Mouse (Mus musculus) thymus, postnatal 10 days (tissue): ENCODE results near the gene Cacna2d4.
A peak's percentile ranks its signal among the peaks of the same experiment; 100 is the strongest.

Experiments used
- DNase-seq, 2 experiments: peaks; one replicate each; pipeline ENCODE4 v3.0.0; 2021; ENCODE audit warnings: low spot score in 2 of 2

Gene Cacna2d4

DNA sequence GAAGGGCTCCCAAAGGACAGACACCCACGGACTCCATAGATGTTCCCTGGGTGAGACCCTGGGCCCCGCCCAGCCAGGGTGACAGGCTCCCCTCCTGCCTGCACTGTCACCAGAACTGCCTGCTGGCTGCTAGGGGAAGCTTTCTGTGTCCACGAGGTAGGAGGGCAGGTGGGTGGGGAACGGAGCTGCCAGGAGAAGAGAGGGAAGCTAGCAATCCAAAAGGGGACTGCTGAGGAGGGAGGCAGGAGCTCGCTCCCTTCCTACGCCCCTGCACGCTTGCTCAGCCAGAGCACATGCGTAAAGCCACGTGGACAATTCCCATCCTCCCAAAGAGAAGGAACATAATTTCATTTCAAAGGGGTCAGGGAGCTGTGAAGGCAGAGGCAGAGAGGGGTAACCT, 73.8 kb downstream of the Cacna2d4 start:
- DNase-seq: no peak

DNA sequence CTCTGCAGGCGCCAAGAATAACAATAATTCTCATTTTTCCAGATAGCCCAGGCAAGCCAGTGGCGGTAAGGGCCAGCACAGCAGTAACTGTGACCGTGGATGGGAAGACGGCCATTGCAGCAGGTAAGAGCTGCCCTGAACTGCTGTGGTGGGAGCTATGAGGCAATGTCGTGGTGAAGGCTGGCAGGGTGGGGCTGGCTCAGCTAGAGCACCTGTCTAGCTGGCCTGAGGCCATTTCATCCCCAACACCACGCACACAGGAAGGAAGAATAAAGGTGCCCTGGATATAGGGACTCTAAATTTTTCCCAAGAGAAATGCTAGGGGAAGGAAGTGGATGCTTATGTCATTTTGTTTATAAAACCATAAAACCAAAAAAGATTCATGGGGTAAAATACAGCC, 76.1 kb downstream of the Cacna2d4 start:
- no peak for DNase-seq

DNA sequence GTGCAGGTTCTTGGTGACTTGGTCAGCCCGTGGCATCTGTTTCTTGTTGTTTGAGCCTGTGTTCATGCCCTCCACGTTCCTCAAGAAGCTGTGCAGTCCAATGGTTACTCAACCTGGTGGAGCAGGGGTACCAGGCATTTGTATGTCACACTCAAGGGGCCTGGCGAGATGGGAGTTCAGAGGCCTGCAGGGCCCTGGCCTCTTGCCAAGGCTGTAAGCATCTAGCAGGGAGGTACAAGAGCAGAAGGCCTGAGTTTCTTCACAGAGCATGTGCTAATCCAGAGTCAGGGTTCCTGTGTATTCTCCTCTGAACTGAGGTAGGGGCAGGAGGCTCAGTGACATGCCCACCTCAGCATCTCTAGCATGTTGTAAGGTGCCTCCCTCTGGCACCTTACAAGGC, 76.8 kb downstream of the Cacna2d4 start:
- DNase-seq: no peak

DNA sequence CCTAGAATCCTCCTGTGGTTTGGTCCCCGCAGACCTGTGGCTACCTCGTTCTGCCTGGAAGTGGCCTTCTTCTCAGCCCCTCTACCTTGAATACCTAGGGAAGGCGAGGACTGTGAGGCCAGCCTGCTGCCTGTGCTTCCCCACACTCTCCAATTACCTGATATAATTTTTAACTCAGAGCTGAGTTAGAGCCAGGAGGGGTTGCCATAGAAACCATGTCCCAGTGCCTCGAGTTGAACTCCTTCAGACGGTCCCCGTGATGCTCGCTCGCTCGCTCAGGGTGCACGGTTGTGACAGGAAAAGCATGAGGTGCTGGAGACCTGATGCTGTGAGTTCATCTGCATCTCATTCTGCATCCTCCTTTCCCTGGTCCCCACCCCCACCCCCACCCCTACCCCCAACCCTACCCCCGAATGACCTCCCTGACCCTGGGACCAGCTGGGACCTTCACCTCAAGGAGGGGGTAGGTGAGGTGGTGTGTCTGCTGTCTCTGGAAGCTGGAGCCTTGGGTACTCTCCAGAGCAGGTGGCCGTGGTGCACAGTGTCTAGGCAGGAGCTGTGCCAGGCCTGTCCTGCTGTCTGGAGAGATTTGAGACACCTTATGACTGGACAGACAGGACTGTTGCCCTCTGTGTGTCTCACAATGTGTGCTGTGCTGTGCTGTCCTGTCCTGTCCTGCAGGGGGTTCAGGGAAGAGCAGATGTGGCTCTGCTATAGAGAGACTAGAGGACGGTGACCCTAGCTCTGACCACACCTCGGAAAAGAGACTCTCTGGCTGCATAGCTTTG, 77.5 kb downstream of the Cacna2d4 start:
- DNase-seq: no peak

DNA sequence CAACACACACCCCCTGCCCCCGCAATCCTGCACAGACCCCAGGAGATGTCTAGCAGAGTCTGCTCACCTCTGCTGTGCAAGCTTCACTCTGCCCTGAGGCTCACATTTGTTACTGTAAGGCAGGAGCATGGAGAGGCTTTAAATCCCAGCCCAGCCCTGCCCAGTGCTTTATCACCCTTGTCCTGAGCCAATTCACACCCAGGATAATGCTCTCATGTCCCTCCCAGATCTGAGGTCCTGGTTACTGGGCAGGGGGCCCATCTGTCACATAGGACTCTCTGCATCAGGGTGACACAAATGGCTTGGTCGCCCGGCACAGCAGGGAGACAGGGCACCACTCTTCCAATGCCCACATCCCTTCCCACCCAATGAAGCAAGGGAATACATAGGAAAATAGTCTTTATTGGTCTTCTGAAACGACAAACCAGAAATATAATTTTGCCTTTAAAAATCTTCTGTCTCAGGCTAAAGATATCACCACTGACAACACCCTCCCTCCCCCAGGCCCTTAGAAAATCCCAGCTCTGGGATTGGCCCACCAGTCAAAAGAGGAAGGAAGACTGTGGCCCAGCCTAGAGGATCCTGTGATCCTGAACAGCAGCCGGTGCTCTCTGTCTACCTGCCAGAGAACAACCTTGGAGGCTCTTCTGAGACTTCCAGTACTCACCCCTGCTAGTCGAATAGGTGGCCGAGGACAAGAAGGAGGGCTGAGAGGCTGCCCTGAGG, 78.6 kb downstream of the Cacna2d4 start:
- no peak for DNase-seq

DNA sequence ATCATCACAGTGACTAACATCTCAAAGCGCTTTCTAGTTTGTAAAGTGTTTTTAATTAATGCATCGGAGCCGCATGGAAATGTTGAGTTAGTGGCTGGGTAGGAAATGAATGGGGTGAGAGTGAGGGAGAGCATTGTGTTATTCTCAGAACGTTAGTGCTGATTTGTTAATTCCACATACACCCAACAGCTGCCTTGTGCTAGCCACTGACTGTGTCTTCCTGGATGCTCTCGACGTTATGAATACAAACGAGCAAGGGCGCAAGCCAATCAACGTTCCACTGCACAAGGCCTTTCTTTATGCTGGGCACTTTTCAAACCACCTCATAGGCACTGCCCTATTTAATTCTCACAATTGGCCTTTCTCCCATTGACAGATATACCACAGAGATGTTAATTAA, 82.4 kb downstream of the Cacna2d4 start:
- DNase-seq: no peak

DNA sequence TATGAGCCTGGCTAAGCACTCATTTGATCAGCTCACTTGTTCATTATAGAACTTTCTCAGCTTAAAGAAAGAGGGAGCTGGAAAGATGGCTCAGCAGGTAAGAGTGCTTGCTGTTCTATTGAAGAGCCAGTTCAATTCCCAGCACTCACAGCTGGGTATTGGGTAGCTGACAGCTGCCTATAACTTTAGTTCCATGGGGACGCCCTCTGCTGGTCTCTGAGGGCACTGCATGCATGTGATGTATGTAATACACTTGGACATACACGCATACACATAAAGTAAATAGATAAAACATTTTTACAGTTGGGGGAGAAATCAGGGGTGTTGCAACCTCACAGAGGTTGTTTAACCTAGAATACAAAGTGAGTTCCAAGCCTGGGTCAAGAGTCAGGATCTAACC, 83.0 kb downstream of the Cacna2d4 start:
- DNase-seq: no peak

DNA sequence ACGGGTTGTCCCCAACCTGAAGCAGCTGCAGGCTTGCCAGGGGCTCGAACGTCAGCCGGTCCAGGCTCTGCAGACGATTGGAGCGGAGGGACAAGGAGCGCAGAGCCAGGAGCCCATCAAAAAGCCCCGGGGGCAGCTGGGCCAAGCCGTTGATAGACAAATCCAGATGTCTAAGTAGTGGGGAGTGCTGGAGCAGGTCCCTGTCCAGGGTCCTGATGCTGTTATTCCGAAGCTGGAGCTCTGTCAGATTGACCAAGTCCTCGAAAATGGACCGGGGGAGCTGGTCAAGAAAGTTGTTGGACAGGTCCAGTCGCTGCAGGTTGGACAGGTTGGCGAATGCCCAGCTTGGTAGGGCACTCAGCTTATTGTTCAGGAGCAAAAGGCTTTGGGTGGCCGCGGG, 84.2 kb downstream of the Cacna2d4 start:
- no peak for DNase-seq

DNA sequence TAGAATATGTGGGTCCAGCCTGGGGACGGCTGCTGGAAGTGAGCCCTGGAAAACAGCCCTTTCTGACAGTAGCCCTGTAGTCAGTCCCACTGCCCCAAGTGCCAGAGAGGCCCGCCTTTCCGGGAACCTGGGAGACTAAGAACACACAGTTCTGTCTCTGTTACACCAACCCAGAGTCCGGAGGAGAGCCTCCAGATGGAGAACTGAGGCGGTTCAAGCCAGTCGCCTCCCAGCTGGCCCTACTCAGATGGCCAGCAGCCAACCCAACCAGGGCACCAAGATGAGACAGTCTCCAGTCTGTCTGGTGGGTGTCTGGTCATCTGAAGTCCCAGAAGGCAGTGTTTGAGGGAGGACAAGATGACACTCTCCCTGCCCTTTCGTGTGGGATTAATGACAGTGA, 85.4 kb downstream of the Cacna2d4 start:
- DNase-seq: no peak

DNA sequence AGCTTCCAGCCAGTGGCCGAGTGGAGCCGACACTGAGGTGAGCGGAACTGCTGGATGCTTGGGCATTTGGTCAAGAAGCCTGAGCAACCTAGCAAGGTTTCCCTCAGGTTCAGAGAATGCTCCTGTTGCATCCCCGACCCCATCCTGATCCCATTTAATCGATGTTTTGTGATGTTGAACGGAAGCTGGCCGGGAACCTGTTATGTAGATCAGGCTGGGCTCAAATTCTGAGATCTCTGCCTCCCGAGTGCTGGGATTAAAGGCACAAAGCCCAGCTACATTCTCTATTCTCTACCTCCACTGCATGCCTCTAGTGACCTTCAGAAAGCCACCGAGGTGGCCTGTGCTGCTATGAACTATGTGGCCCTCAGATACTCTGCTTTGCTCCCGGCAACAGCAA, 88.5 kb downstream of the Cacna2d4 start:
- no peak for DNase-seq

DNA sequence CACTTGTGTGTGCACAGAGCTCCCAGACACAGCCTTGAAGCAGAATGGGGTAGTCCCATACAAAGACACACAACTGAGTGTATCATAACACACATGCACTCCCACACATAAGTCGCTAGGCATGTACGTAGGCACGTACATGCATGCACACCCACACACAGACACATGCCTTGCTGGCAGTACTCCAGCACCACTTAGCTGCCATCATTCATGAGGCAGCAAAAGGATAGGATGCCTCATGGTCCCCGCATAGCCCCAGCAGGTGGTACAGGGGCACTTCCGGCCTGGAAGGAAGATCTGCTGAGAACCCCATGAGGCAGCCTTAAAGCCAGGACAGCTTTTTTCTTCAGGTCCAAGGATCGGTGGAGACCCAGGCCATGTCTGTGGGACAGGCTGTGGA, 89.7 kb downstream of the Cacna2d4 start:
- DNase-seq: no peak

DNA sequence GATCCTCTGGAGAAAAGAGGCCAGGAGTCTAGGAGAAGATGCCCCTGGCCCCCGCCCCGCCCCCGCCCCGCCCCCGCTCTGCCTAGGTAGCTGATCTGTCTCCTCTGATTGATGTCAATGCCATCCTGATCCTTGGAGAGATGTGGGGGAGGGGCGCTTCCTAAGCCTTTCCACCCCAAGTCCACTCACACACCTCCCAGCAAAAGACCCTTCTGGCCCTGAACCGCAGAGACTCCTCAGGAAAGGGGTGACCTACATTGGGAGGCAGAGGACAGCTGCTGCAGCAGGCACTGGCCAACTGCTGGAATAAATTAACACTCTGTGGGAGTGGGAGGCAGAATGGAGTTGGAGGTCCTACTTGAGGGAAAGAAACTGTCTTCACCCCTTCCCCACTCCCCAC, 90.2 kb downstream of the Cacna2d4 start:
- no peak for DNase-seq

DNA sequence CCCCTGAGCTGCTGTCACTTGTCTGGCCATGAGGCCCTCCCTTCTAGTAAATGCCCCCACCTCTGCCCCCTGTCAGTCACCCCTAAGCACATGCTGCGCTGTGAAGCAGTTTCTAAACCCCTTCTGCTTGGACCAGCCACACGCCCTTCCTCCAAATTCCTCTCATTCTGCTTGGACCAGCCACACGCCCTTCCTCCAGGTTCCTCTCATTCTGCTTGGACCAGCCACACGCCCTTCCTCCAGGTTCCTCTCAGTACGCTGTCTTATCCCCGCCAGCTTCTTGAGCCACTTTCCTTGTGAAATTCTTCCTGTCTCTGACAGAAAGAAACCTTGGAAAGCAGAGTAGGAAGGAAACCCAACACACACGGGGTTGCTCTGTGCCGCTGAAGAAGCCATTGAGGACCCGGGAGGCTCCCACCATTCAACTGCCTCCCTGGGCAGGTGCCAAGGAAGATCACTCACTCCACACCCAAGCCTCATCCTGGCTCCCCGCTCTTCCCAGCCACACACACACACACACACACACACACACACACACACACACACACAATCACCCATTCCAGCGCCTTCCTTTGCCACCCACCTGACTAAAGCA, 92.3 kb downstream of the Cacna2d4 start:
- DNase-seq: no peak

DNA sequence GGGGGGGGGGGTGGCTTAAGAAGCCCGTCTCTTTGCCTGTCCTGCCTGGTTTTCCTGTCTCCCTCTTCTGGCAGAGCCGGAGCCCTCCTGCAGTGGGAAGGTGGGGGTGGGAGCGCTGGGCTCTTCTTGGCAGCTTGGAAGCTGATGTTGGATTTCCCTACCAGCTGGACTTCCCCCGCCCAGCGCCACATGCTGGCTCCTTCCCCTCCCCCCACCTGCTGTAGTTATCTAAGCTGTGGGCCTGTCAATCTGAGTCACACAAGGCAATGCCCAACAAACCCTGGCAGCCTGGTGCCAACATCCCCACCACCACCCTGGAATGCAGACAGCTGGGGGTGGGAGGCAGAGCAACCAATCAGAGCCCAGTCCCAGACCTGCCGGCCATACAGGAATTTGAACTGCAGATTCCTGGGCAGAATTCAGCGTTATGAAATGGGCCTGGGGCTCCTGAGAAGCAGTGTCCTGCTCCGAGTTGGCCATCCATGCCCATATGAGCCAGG, 92.9 kb downstream of the Cacna2d4 start:
- no peak for DNase-seq

DNA sequence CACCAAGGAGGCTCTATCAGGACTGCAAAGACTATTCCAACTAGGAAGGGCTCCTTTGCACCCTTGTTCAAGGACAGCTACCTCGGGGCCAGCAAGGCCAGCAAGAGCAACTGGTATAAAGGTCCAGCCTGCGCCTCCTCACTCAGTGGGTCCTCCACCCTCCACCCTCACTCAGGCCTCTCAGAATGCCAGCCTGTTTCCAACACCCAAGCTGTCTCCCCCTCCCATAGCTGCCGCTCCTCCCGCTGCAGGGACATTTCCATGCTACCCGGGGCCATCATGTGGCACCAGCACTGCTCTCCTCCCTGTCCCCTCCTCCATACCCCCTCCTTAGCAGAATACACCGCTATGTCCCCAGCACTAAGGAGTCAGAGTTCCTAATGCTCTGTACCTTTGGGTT, 93.6 kb downstream of the Cacna2d4 start:
- no peak for DNase-seq

DNA sequence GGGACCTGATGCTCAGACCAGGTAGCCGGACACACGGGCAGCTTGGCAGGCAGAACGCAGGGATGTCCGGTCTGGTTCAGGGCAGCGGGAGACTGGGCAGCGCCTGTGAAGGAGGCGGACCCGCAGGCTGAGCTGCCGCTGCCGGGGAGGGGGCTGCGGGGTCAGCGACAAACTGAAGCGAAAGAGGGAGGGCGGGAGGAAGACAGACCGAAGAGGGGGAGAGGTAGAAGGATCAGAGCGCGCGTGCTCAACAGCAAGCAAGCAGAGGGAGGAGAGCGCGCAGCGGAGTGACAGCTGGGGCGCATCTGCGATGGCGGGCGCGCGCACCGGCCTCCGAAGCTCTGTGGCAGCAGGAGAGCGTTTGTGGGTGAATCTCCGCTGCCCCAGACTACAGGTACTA, 94.2 kb downstream of the Cacna2d4 start, which contains the start of gene Lrtm2:
TSS of gene Lrtm2 (minus strand) at position 261 of the 400 bp plus-strand sequence.
- DNase-seq: peak; percentile 62 to 74

DNA sequence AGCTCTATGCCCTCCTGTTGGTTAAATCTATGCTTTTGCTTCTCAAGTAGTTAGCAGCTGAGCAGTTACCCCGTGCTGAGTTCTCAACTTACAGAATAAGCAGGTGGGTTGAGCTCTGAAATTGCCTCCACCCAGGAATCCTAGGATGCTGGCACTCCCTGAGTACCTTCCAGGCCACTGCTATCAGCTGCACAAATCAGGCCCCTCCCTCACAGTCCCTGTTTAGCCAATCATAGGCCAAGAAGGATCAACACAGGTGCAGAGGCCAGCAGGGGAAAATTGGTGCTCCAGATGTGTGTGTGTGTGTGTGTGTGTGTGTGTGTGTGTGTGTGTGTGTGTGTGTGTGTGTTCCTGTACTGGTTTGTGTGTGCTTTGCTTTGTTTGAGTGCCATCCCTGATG, 95.8 kb downstream of the Cacna2d4 start:
- DNase-seq: peak in 1 of 2 experiments; percentile 35

DNA sequence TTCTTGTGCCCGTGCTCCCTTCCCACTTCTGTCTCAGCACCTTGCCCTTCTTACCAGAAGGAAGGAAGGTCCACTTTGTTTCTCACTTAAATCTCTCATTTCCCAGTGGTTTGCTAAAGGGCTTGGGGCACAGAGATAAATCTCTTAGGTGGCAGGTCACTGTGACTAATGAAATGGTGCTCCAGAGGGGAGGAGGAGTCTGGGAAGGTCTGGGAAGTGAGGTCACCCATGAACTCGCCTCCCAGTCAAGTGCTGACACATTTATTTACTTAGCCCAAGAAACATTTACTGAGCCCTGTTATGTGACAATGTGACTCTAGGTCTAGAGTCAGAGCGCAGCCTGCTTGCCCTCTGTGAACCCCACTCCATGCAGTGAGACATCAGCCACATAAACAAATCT, 96.9 kb downstream of the Cacna2d4 start:
- no peak for DNase-seq

DNA sequence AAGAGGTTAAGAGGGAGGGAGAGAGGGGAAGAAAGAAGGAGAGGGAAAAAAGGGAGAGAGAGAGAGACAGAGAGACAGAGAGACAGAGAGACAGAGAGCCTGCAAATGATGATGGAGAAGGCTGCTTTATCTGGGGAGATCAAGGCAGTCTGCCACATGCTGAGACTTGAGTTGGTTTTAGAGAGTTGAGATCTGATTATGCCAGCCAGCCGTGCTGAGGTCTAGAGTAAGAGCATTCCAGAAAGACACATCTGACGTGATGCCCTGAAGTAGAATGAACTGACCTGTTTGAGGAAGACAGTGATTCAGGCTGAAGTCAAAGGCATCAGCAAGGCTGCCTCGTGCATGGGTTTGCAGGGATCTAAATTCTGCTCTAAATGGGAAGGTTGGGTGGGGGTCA, 97.5 kb downstream of the Cacna2d4 start:
- DNase-seq: no peak

DNA sequence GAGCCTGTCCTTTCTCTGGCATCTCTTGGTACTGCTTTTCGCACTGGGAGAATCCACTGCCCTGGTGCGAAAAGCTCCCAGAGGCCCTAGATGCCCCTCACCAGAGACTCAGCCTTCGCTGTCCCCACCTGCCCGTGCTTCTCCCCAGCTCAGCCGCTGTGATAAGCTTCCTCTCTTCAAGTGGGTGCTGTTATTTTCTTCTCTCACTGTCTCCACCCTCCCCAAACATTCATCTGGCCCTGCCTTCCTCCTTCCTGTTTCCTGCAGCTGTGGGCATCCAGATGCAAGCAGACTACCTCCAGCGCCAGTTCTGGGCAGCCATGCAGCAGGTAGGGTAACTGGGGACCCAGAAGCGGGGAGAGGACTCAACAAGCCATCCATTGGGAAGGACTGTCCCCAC, 99.8 kb downstream of the Cacna2d4 start:
- peak; percentile 72 to 77 for DNase-seq

DNA sequence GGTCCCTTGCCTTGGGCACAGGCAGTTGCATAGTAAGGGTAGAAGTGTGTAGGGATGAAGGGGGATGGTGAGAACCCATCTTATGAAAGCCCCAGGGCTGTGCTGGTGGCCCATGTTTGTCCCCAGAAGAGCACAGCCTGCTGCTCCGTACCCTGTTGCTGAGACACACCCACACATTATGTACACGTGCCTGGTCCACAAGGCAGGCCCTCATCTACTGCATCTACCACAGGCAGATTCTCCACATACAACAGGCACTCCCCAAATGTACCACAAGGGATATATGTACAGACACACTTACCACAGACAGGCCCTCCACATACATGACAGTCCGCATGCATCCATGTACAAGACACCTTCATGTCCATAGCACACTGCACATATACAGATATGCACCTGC, 101.0 kb downstream of the Cacna2d4 start:
- DNase-seq: no peak

DNA sequence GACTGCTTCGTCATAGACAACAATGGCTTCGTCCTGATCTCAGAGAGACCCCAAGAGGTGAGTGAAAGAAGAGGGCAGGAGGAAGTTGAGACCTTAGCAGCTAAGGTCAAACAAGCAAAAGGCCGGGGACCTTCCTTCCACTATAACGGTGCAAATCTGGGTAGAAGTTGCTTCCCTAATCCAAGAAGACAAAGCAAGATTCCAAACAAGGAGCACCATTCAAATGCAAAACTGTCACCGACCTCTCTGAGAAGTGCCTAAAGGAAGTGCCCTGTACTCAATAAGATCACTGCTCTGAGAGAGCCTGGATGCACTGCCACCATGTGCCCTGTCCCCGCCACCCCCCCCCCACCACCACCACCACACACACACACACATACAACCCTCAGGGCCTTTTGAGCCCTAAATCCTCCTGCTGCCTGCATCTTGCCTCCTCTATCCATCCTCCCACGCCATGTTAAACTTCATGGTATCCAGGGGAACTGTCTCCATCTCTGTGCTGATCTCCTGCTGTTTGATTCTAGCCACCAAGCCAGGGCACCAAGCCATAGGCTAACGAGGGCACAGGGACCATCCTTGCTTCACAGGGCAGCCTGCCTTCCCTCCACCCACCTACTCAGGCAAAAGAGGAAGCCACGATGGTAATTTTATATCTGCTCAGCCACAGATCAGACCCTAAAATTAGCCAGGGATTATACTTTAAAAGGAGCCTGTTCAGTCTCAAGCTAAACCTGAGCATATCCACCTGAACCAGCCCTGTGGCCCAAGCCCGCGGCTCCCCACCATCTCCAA, 102.0 kb downstream of the Cacna2d4 start:
- DNase-seq: no peak
